Mouse (Mus musculus) liver, postnatal 0 days (tissue): ENCODE measurements at regions not wholly inside any gene's neighbourhood (a gene's known extent, or its start where the extent isn't known, plus 50 kb on each side); places are given as distances from the start of the nearest gene placed in this dataset.

ENCODE experiments used
- ATAC-seq: fragments of 200-750 bp; cut with Nextera tagmentation; 2 replicates; pipeline ENCODE4 v1.8.0; 2017; ENCODE audit warnings: mild to moderate bottlenecking, moderate library complexity
- DNase-seq: peaks from one replicate; pipeline ENCODE4 v3.0.0-alpha.2; 2016
- H3K27ac ChIP-seq: fragments of 300-500 bp; sonication (generic); 2 replicates; pipeline ENCODE4 v1.5.1; 2014; ENCODE audit warnings: antibody characterized with exemption, moderate library complexity, mild to moderate bottlenecking, low read depth
- H3K27me3 ChIP-seq: fragments of 300-500 bp; sonication (generic); 2 replicates; pipeline ENCODE4 v1.6.1; 2014; ENCODE audit warnings: low read length, control low read depth, mixed read lengths; ENCODE audit not compliant: insufficient read depth
- H3K36me3 ChIP-seq: fragments of 300-500 bp; sonication (generic); replicated peaks from 2 replicates; pipeline ENCODE4 v1.6.1; 2014; ENCODE audit warnings: mild to moderate bottlenecking, control low read depth, low read length, moderate library complexity, mixed read lengths; ENCODE audit not compliant: insufficient read depth
- H3K4me1 ChIP-seq: fragments of 300-500 bp; sonication (generic); 2 replicates; pipeline ENCODE4 v1.6.1; 2014; ENCODE audit warnings: antibody characterized with exemption, mild to moderate bottlenecking, control low read depth; ENCODE audit not compliant: insufficient read depth
- H3K4me2 ChIP-seq: fragments of 300-500 bp; sonication (generic); 2 replicates; pipeline ENCODE4 v1.6.1; 2014; ENCODE audit warnings: low read depth, mild to moderate bottlenecking, low read length, moderate library complexity, mixed read lengths
- H3K4me3 ChIP-seq: fragments of 300-500 bp; sonication (generic); 2 replicates; pipeline ENCODE4 v1.5.1; 2014; ENCODE audit warnings: low read depth, low read length
- H3K9ac ChIP-seq: fragments of 300-500 bp; sonication (generic); replicated peaks from 2 replicates; pipeline ENCODE4 v1.6.1; 2014; ENCODE audit warnings: mild to moderate bottlenecking, moderate library complexity
- H3K9me3 ChIP-seq: fragments of 300-500 bp; sonication (generic); 2 replicates; pipeline ENCODE4 v1.6.1; 2016; ENCODE audit warnings: mild to moderate bottlenecking, control low read depth, low read length, mixed read lengths
- CTCF ChIP-seq: sonication (generic); IDR thresholded peaks from 2 replicates; pipeline ENCODE4 v1.5.1; 2016; ENCODE audit warnings: antibody characterized with exemption, low read depth
- EP300 ChIP-seq: IDR thresholded peaks from 2 replicates; pipeline ENCODE4 v1.6.1; 2016; ENCODE audit warnings: antibody characterized with exemption, low read depth, mild to moderate bottlenecking
- WGBS: fragments of 180-500 bp; shearing (Covaris S2); extraction: QIAGEN DNeasy Blood & Tissue Kit; methylation state at CpG from one replicate; pipeline ENCODE4 v1.1.7; 2014; ENCODE audit not compliant: insufficient replicate concordance; 5-methylcytosine and 5-hydroxymethylcytosine counted together

DNA sequence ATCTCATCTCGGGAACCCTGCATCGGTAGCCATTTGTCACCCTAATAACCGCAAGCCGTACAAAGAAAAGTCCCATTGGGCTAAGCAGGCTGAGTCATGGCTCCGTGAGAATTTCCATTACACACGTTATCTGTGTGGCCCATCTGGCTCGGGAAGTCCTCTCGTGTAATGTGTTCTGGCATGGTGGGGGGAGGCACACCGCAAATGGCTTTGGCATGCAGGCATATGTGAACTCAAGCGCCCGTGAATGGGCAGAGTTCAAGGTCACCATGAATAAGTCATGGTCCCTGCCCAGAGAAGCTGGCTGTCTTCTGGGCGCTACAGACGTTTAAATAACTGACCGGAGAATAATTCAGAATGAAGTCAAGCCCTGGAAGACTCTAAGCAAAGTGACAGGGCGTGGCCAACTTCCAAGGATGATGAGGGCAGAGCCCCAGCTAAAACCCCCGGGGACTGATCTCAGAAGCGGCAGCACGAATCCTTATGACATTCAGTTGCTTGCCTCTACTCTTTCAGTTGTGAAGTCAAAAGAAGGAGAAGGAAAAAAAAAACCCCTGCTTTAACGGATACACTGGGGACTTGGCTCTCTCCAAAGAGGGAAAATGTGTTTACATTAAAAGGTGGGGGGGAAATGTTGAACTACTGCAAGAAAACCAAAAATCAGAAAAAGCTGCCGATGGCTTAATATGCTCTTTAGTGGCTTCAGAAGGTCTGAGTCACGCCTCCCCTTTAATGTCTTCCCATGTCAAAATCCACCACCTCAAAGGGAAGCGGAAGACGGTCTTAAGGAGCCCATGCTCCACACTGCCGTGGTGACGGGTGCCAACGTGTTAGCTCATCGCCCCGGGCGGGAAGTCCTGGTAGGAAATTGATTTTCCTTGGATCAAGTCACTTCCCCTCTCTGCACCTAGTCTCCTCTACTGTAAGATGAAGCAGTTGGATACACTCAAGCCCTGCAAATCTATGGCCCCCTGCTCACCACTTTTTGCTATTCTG is 186.1 kb downstream of the Cdc5l start:
- Histone ChIP-seq H3K9ac (no peak overlapping the region), H3K27ac (no peak overlapping the region), H3K4me1 (no peaks in the 10 kb centered on the region), H3K36me3 (no peaks in the 10 kb centered on the region), H3K4me2 (no peak overlapping the region), H3K9me3 (no peaks in the 10 kb centered on the region), H3K4me3 (no peak overlapping the region), H3K27me3 (no peaks in the 10 kb centered on the region)
- TF ChIP-seq EP300: no peak
- TF ChIP-seq CTCF: no peak
- ATAC-seq: no peak
- 71% methylated on average over 29 of the region's 29 CpGs for WGBS
- no peak for DNase-seq

- 65% methylated on average over 10 of the region's 10 CpGs for WGBS
Observed at GRCm38 (mm10) chr17:45244870-45245269, 188.7 kb downstream of the Cdc5l start.

DNA sequence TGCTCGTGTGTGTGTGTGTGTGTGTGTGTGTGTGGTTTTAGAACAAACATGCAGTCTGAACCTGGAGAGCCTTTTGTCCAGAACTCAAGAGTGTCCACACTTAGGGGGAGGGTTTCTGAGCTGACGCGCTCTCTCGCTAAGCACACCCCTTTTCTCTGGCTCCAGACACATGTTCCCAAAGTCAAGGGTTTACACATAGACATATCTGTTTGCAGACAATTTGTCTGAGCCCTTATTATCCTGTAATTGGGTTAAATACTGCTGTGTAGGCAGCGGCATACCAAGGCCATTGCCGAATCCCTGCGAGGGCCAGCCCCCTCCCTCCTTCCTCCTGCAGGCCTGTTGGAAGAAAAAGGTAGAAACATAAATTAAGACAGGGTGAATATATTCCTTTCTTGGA is 190.4 kb downstream of the Cdc5l start:
- no peak overlapping the region for H3K27ac ChIP-seq
- no peaks in the 10 kb centered on the region for H3K36me3 ChIP-seq
- no peak overlapping the region for H3K4me3 ChIP-seq
- TF ChIP-seq CTCF (no peak), EP300 (no peak)
- no peak overlapping the region for H3K9ac ChIP-seq
- H3K27me3 ChIP-seq: no peaks in the 10 kb centered on the region
- no peaks in the 10 kb centered on the region for H3K4me1 ChIP-seq
- no peaks in the 10 kb centered on the region for H3K9me3 ChIP-seq
- DNase-seq (no peak), ATAC-seq (no peak)
- 83% methylated on average over 7 of the region's 7 CpGs for WGBS
- no peak overlapping the region for H3K4me2 ChIP-seq

More at GRCm38 (mm10) chr17:45244870-45245269, 188.7 kb downstream of the Cdc5l start:
- Histone ChIP-seq H3K4me2 (no peak overlapping the region), H3K27me3 (no peaks in the 10 kb centered on the region), H3K27ac (no peak overlapping the region), H3K4me3 (no peak overlapping the region), H3K36me3 (no peaks in the 10 kb centered on the region), H3K9ac (no peak overlapping the region), H3K4me1 (no peaks in the 10 kb centered on the region), H3K9me3 (no peaks in the 10 kb centered on the region)
- no peak for TF ChIP-seq CTCF
- TF ChIP-seq EP300: no peak
- ATAC-seq (no peak), DNase-seq (no peak)

GRCm38 (mm10) chr17:45242076-45242475 is 191.5 kb downstream of the Cdc5l start:
- no peak for ATAC-seq
- no peak for TF ChIP-seq EP300
- TF ChIP-seq CTCF: no peak
- WGBS: 78% methylated on average over 6 of the region's 6 CpGs

DNA sequence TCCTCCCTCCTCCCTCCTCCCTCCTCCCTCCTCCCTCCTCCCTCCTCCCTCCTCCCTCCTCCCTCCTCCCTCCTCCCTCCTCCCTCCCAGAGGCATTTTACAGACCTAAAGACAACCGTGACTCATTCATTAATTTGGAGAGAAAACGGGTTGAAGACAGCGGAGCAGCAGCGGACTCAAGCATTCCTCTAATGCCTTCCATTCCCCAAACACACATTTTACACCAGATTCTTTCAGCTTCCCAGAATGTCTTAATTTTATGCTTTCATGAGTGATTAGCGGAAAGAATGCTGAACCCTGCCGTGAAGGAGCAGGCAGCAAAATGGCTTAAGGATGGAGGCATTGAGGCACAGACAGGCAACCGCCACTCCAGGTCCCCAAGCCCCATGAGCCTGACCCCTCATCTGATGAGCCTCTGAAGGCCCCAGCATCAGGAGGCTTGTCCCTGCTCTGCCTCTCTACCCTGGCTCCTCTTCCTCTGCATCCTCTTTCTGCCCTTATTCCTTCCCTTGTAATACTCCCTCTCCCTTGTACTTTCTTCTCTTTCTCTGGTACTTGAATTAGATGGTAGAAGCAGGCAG is 192.5 kb downstream of the Cdc5l start:
- H3K4me1 ChIP-seq: no peaks in the 10 kb centered on the region
- H3K9me3 ChIP-seq: peaks cover 3% of the 10 kb centered on the region; the same call in 1 of the 2 replicates
- TF ChIP-seq CTCF (no peak), EP300 (no peak)
- no peak overlapping the region for H3K27ac ChIP-seq
- H3K36me3 ChIP-seq: no peaks in the 10 kb centered on the region
- H3K27me3 ChIP-seq: no peaks in the 10 kb centered on the region
- no peak for DNase-seq
- ATAC-seq: no peak
- H3K9ac ChIP-seq: no peak overlapping the region
- no peak overlapping the region for H3K4me2 ChIP-seq
- no peak overlapping the region for H3K4me3 ChIP-seq
- 67% methylated on average over 7 of the region's 7 CpGs for WGBS

More at GRCm38 (mm10) chr17:45242076-45242475, 191.5 kb downstream of the Cdc5l start:
- Histone ChIP-seq H3K9ac (no peak overlapping the region), H3K4me1 (no peaks in the 10 kb centered on the region), H3K27ac (no peak overlapping the region), H3K9me3 (peaks cover under 1% of the 10 kb centered on the region; the same call in 1 of the 2 replicates), H3K36me3 (no peaks in the 10 kb centered on the region), H3K27me3 (no peaks in the 10 kb centered on the region), H3K4me2 (no peak overlapping the region), H3K4me3 (no peak overlapping the region)
- no peak for DNase-seq

- no peak overlapping the region for H3K4me3 ChIP-seq
- no peak for DNase-seq
- WGBS: 63% methylated on average over 6 of the region's 6 CpGs
- H3K27ac ChIP-seq: no peak overlapping the region
- TF ChIP-seq EP300 (no peak), CTCF (no peak)
- no peaks in the 10 kb centered on the region for H3K4me1 ChIP-seq
- no peak overlapping the region for H3K9ac ChIP-seq
- H3K27me3 ChIP-seq: no peaks in the 10 kb centered on the region
- no peak for ATAC-seq
- peaks cover 3% of the 10 kb centered on the region; the same call in 1 of the 2 replicates for H3K9me3 ChIP-seq
- H3K4me2 ChIP-seq: no peak overlapping the region
- H3K36me3 ChIP-seq: no peaks in the 10 kb centered on the region
Observed at GRCm38 (mm10) chr17:45240545-45240944, 193.0 kb downstream of the Cdc5l start.
